Mouse (Mus musculus): ENCODE results near the gene Olfr632. TPM values are rescaled to one million over a fixed set of nuclear protein-coding genes. Genes with fewer than 3 reads are reported as not detected.

Gene Olfr632
- polyA plus RNA-seq (2017; shearing (Covaris generic)): 0.43 TPM

DNA sequence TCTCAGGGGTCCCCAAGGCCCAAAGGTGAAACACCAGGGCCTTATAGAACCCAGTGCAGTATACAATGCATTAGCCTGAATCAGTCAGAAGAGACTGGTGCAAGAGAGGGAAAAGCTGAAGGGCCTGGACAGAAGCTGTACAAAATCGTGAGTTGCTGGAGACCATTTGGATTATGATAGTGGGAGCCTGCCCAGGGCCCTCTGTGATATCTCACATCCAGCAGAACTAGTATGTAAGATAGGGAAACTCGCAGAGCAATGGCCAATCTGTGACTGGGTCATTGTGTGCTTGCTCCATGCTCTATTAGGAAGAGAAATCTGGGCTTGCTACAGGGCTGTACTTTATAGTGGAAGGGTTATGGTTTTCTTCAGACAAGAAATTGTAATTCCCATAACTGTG lies at the start of gene Olfr632:
TSS of gene Olfr632 (plus strand) at position 84 of the 400 bp plus-strand sequence.

DNA sequence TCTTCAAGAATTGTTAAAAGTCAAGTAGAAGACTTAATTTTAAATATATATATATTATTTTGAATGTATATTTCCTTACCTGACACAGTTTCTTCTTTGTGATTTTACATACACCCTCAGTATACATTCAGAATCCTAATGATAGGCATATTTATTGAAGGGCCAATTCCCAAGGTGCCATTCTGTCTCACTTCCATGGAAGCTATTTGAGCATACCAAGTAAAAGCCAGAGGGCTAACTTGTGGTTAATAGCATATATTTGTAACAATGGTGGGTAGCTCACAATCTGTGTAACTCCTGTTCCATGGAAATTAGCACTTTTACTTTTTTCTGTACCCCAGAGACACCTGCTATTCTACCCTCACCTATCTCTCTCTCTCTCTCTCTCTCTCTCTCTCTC lies 48.0 kb upstream of the Olfr632 start, which contains the start of gene Olfr66:
TSS of gene Olfr66 (minus strand) at position 101 of the 400 bp plus-strand sequence.

DNA sequence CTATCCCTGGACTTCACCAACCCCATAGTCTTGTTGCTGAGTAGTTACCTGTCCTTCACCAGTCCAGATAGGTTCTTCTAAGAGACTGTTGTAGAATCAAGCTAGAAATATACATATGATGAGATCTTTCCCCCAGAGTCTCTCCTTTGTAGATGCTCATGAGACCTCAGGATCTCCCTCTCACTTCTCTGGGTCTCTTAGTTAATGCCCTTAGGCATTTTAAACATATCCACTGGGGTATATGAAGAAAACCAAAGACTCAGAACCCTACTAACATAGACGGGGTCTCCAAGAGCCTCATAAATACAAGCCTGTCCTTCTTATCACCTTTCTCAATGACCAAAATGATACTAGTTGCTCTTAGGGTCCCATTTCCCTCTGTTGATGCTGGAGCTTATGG lies 39.8 kb upstream of the Olfr632 start, which contains the start of gene Olfr64:
TSS of gene Olfr64 (minus strand) at position 101 of the 400 bp plus-strand sequence.

DNA sequence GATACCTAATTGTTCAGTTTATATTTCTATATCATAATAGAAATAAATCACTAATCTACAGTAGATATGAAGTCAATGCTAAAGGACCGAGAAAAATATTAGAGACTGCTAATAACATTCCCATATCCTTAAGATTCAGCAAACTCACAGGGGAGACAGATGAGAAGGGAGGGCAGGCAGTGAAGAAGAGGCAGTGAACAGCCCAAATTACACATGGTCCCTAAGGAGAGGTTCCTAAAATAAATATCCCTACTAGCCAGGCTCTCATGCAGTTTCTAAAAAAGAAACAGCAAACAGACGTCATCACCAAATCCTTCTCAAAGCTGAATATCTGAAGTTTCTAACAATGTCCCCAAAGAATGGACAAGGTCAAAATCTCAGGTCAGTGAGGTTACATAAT lies 31.0 kb upstream of the Olfr632 start, which contains the start of gene Olfr65:
TSS of gene Olfr65 (plus strand) at position 301 of the 400 bp plus-strand sequence.

DNA sequence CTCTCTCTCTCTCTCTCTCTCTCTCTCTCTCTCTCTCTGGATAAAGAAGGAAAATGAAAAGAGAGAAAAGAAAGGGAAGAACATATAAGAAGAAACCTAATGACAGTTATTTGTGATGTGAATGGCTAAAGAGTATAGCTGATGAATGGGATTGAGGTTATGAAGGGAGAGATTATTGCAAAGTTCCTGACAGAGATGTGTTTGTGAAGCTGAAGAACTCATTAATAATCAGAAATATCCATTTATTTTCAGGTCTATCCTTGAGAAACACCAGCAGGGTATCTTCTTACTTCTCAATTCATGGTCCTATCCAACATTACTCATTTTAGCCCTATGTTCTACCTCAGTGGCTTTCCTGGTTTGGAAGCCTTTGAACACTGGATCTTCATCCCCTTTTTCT lies 5.6 kb upstream of the Olfr632 start, which contains the start of gene Olfr631:
TSS of gene Olfr631 (plus strand) at position 301 of the 400 bp plus-strand sequence.

DNA sequence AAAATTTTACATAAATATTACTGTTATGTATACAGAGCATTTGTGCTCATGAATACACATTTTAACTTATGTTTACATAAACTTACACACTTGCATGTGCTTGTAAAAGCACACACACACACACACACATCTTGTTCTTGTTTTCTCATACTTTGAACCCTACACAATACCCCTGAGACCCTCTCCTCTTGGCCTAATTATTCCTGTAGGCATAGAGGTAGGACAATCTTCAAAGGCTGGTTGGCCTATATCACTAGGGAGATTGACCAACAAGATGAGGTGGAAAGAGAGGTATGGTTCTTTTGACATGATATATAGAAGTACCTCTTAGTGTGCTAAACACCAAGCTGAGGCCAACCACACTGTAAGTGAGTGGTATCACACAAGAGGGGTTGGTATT lies 10.0 kb downstream of the Olfr632 start, which contains the start of gene Olfr633:
TSS of gene Olfr633 (plus strand) at position 301 of the 400 bp plus-strand sequence.

DNA sequence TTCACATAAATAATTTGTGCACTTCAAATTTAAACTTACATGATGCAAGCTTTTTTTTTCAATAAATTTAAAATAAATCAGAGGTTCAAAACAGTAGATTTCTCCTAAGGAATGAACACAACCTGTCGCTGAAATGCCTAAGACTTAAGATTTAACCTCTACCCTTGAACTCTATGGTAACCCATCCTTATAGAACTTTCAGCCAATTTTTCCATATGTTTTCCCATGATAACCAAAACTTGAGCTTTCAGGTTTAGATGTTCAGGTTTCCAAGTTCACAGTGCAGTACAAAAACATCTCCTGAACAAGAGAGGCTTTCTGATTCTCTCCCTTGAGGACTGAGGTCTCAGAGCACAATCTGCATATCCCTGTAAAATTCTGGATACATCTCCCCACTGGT lies 36.7 kb downstream of the Olfr632 start, which contains the start of gene Olfr635:
TSS of gene Olfr635 (plus strand) at position 301 of the 400 bp plus-strand sequence.

Other genes starting within 250 kb of the Olfr632 start
- 0.07 TPM for gene Olfr243, start 219.7 kb upstream of the Olfr632 start, polyA plus RNA-seq (2017; shearing (Covaris generic))
- gene Olfr628, start 204.0 kb upstream of the Olfr632 start, polyA plus RNA-seq (2017; shearing (Covaris generic)): not detected
- gene Olfr629, start 189.4 kb upstream of the Olfr632 start, polyA plus RNA-seq (2017; shearing (Covaris generic)): not detected
- not detected for gene Olfr630, start 177.0 kb upstream of the Olfr632 start, polyA plus RNA-seq (2017; shearing (Covaris generic))
- gene Olfr69, start 162.8 kb upstream of the Olfr632 start, polyA plus RNA-seq (2017; shearing (Covaris generic)): not detected
- gene Olfr68, start 154.6 kb upstream of the Olfr632 start, polyA plus RNA-seq (2017; shearing (Covaris generic)): not detected
- gene Olfr67, start 142.5 kb upstream of the Olfr632 start, polyA plus RNA-seq (2017; shearing (Covaris generic)): not detected
- not detected for gene Hbb-bt, start 120.4 kb upstream of the Olfr632 start, polyA plus RNA-seq (2017; shearing (Covaris generic))
- gene Hbb-bs, start 106.3 kb upstream of the Olfr632 start, polyA plus RNA-seq (2017; shearing (Covaris generic)): 4.4 TPM
- gene Hbb-bh2, start 93.8 kb upstream of the Olfr632 start, polyA plus RNA-seq (2017; shearing (Covaris generic)): not detected
- gene Hbb-bh1, start 91.2 kb upstream of the Olfr632 start, polyA plus RNA-seq (2017; shearing (Covaris generic)): 0.65 TPM
- gene Hbb-y, start 81.1 kb upstream of the Olfr632 start, polyA plus RNA-seq (2017; shearing (Covaris generic)): not detected
- gene Olfr66, start 48.1 kb upstream of the Olfr632 start, polyA plus RNA-seq (2017; shearing (Covaris generic)): not detected
- not detected for gene Olfr64, start 39.9 kb upstream of the Olfr632 start, polyA plus RNA-seq (2017; shearing (Covaris generic))
- not detected for gene Olfr65, start 30.9 kb upstream of the Olfr632 start, polyA plus RNA-seq (2017; shearing (Covaris generic))
- gene Olfr631, start 5.5 kb upstream of the Olfr632 start, polyA plus RNA-seq (2017; shearing (Covaris generic)): not detected
- gene Olfr633, start 10.1 kb downstream of the Olfr632 start, polyA plus RNA-seq (2017; shearing (Covaris generic)): not detected
- 0.09 TPM for gene Olfr635, start 36.8 kb downstream of the Olfr632 start, polyA plus RNA-seq (2017; shearing (Covaris generic))
- gene Olfr638, start 64.4 kb downstream of the Olfr632 start, polyA plus RNA-seq (2017; shearing (Covaris generic)): not detected
- not detected for gene Olfr639, start 83.0 kb downstream of the Olfr632 start, polyA plus RNA-seq (2017; shearing (Covaris generic))
- not detected for gene Olfr640, start 91.2 kb downstream of the Olfr632 start, polyA plus RNA-seq (2017; shearing (Covaris generic))
- gene Olfr641, start 101.1 kb downstream of the Olfr632 start, polyA plus RNA-seq (2017; shearing (Covaris generic)): not detected
- gene Olfr642, start 118.3 kb downstream of the Olfr632 start, polyA plus RNA-seq (2017; shearing (Covaris generic)): not detected
- 0.72 TPM for gene 4930516K23Rik, start 127.1 kb downstream of the Olfr632 start, polyA plus RNA-seq (2017; shearing (Covaris generic))
- not detected for gene Olfr644, start 137.5 kb downstream of the Olfr632 start, polyA plus RNA-seq (2017; shearing (Covaris generic))
- not detected for gene Olfr645, start 151.1 kb downstream of the Olfr632 start, polyA plus RNA-seq (2017; shearing (Covaris generic))
- 0.96 TPM for gene Olfr646, start 170.5 kb downstream of the Olfr632 start, polyA plus RNA-seq (2017; shearing (Covaris generic))
- gene Ubqln5, start 195.5 kb downstream of the Olfr632 start, polyA plus RNA-seq (2017; shearing (Covaris generic)): not detected
- gene Olfr643, start 203.1 kb downstream of the Olfr632 start, polyA plus RNA-seq (2017; shearing (Covaris generic)): not detected
- not detected for gene Ubqln3, start 208.9 kb downstream of the Olfr632 start, polyA plus RNA-seq (2017; shearing (Covaris generic))
- not detected for gene Ubqlnl, start 216.2 kb downstream of the Olfr632 start, polyA plus RNA-seq (2017; shearing (Covaris generic))
- gene Olfm5, start 230.5 kb downstream of the Olfr632 start, polyA plus RNA-seq (2017; shearing (Covaris generic)): not detected
- gene Olfr648, start 249.0 kb downstream of the Olfr632 start, polyA plus RNA-seq (2017; shearing (Covaris generic)): not detected